Mouse (Mus musculus) stomach, embryonic 16.5 days (tissue): Measurements from ENCODE around the gene Carmil1. TPM values are rescaled to one million over a fixed set of nuclear protein-coding genes. Genes with fewer than 3 reads are reported as not detected.

Source experiments
- ATAC-seq: fragments of 200-750 bp; cut with Nextera tagmentation; 2 replicates; pipeline ENCODE4 v1.8.0; 2017; ENCODE audit warnings: moderate number of reproducible peaks, moderate TSS enrichment; ENCODE audit not compliant: insufficient read depth, low FRiP score
- H3K27ac ChIP-seq: fragments of 300-500 bp; sonication (generic); 2 replicates; pipeline ENCODE4 v1.5.1; 2014; ENCODE audit warnings: low read length
- H3K27me3 ChIP-seq: fragments of 300-500 bp; sonication (generic); 2 replicates; pipeline ENCODE4 v1.6.1; 2014; ENCODE audit warnings: low read length, control low read depth, mixed read lengths; ENCODE audit not compliant: control insufficient read depth, insufficient read depth
- H3K36me3 ChIP-seq: fragments of 300-500 bp; sonication (generic); 2 replicates; pipeline ENCODE4 v1.6.1; 2014; ENCODE audit warnings: low read length; ENCODE audit not compliant: control insufficient read depth, insufficient read depth
- H3K4me1 ChIP-seq: fragments of 300-500 bp; sonication (generic); 2 replicates; pipeline ENCODE4 v1.6.1; 2014; ENCODE audit warnings: low read length, control low read depth, mixed read lengths; ENCODE audit not compliant: control insufficient read depth, insufficient read depth
- H3K4me2 ChIP-seq: fragments of 300-500 bp; sonication (generic); 2 replicates; pipeline ENCODE4 v1.6.1; 2014; ENCODE audit warnings: low read depth, low read length, mixed read lengths
- H3K4me3 ChIP-seq: fragments of 300-500 bp; sonication (generic); replicated peaks from 2 replicates; pipeline ENCODE4 v1.5.1; 2014; ENCODE audit warnings: mild to moderate bottlenecking, low read length
- H3K9ac ChIP-seq: fragments of 300-500 bp; sonication (generic); 2 replicates; pipeline ENCODE4 v1.6.1; 2014; ENCODE audit warnings: low read length
- H3K9me3 ChIP-seq: fragments of 300-500 bp; sonication (generic); replicated peaks from 2 replicates; pipeline ENCODE4 v1.6.1; 2016; ENCODE audit warnings: low read length, control low read depth; ENCODE audit not compliant: control insufficient read depth
- WGBS: fragments of 180-500 bp; shearing (Covaris S2); extraction: QIAGEN DNeasy Blood & Tissue Kit; methylation state at CpG from one replicate; pipeline ENCODE4 v1.1.7; 2014; 5-methylcytosine and 5-hydroxymethylcytosine counted together
- polyA plus RNA-seq: library from polyadenylated mRNA; unstranded; fragments of >200 nt; fragmentation: Nextera tagmentation; extraction: Ambion mirVana; gene quantifications from 2 replicates; pipeline ENCODE4 v1.2.1, GENCODE M21; 2015

The Carmil1 gene
- polyA plus RNA-seq, 1 experiment from 2014 or later: 41.6 TPM

DNA sequence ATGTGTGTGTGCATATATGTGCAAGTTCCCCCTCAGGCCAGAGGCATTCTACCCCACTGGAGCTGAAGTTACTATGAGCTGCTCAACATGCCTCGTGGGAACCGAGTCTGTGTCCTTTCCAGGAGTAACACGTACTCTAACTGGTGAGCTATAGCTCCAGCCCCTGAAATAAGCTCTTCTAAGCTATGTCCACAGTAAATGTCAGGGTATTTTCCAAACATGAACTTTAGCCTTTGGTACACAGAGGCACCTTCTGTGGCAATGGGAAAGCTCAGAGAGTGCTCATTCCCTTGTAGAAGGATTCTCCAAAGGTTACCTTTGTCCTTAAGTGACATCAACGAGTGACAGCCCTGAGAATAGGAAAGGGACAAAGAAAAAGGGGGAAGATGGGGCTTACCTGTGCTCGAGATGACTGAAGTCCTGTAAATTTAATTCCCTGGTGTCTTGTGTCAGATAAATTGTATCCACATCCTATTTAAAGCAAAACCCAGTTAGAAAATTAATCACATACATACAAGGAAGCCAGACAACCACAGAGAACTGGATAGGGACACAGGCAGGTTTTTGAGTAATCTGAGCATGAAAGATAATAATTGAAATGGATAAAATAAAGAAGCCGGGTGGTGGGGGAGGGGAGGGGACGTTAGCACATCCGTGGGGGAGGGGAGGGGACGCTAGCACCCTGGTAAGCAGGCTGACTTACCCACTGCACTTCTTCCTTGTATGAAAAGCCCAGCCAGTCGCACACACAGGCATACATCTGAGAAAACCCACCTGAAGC lies 126.1 kb downstream of the Carmil1 start:
- Histone ChIP-seq H3K9ac (no peak overlapping the region), H3K4me2 (no peak overlapping the region), H3K36me3 (no peaks in the 10 kb centered on the region), H3K9me3 (no peaks in the 10 kb centered on the region), H3K27me3 (no peaks in the 10 kb centered on the region), H3K4me3 (no peak overlapping the region), H3K27ac (no peak overlapping the region), H3K4me1 (no peaks in the 10 kb centered on the region)
- 39% methylated on average over 10 of the region's 10 CpGs for WGBS
- no peak for ATAC-seq

DNA sequence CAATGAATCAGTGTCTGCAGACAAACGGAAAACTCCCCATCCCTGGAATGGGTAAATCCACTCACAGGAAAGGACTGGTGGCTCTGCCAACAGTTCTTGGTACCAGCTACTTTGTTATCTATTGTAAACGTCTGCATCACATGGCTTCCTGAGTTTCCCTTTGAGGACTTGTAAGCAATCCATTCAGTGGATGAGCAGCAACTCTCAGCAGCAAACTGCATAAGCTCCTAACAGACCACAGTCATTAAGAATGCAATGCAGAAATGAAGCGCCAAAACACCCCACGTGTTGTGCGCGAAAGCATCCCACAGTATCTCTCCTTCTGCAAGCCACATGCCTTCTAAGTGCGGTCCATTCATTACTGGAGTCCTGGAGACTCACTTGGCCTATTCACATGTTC lies 128.0 kb downstream of the Carmil1 start:
- Histone ChIP-seq H3K36me3 (no peaks in the 10 kb centered on the region; the same call in 1 of the 2 replicates), H3K27ac (no peak overlapping the region), H3K4me1 (no peaks in the 10 kb centered on the region), H3K4me3 (no peak overlapping the region), H3K9me3 (no peaks in the 10 kb centered on the region), H3K4me2 (no peak overlapping the region), H3K9ac (no peak overlapping the region), H3K27me3 (no peaks in the 10 kb centered on the region)
- WGBS: 73% methylated on average over 7 of the region's 7 CpGs
- no peak for ATAC-seq

DNA sequence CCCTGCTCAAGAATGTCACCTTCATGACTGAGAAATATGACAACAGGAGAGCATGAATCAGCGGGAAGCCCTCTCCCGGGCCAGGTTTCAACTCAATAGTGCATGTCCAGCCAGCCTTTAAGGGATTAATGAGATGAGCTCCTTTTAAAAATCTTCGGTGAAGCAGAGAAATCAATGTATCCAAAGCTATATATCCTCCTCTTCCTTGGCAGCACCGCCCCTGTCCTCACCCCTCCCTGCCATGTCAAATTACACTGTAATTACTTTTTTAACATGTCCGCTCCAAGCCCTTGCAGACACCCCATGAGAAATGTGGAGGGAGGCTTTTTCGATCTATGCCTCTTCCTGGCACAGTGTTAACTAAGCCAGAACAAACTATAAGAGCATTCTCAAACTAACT lies 129.3 kb downstream of the Carmil1 start:
- WGBS: 81% methylated on average over 6 of the region's 6 CpGs
- H3K4me3 ChIP-seq: no peak overlapping the region
- no peak overlapping the region for H3K4me2 ChIP-seq
- no peaks in the 10 kb centered on the region for H3K9me3 ChIP-seq
- no peak overlapping the region for H3K27ac ChIP-seq
- H3K27me3 ChIP-seq: no peaks in the 10 kb centered on the region
- no peaks in the 10 kb centered on the region; the same call in 1 of the 2 replicates for H3K36me3 ChIP-seq
- no peak overlapping the region for H3K9ac ChIP-seq
- ATAC-seq: no peak
- no peaks in the 10 kb centered on the region for H3K4me1 ChIP-seq

DNA sequence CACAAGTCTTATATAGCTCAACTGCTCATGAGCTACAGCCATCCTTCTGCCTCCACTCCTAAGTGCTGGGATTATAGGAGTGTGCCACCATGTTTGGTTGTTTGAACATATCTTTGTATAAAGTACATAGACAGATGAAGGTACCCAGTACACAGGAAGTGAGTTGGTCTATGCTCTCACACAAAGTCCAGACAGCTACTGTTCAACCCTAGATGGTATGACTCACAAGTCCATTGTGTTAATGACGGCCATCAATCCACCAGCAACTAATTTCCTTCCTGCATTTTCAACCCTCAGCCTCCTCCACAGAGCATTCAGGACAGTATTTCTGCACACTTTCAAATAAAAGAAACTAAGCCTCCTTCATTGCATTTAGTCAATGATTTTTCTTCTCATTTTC lies 132.0 kb downstream of the Carmil1 start:
- Histone ChIP-seq H3K27ac (no peak overlapping the region), H3K9me3 (no peaks in the 10 kb centered on the region), H3K27me3 (no peaks in the 10 kb centered on the region), H3K4me3 (no peak overlapping the region), H3K9ac (no peak overlapping the region), H3K4me2 (no peak overlapping the region), H3K36me3 (no peaks in the 10 kb centered on the region; the same call in 1 of the 2 replicates), H3K4me1 (no peaks in the 10 kb centered on the region)
- 68% methylated on average over 1 of the region's 1 CpGs for WGBS
- ATAC-seq: no peak

DNA sequence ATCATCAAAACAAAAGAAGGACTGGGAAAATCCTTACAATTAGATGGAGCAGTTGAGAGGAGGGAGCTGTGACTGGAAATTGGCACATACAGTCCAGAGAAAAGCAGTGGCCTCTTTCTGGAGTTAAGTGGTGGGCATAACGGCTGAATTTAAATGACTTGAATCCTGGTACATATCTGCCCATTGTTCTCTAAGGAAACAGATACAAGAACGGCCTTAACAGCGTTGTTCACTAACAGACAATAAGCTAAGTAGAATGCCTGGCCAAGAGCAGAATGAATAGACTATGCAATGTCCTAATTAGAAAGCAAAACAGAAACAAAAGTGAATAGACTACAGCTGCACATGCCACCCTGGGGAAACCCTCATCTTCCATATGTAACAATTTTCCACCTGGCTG lies 133.6 kb downstream of the Carmil1 start:
- Histone ChIP-seq H3K9me3 (no peaks in the 10 kb centered on the region), H3K4me1 (no peaks in the 10 kb centered on the region), H3K4me2 (no peak overlapping the region), H3K4me3 (no peak overlapping the region), H3K27me3 (no peaks in the 10 kb centered on the region), H3K36me3 (no peaks in the 10 kb centered on the region; the same call in 1 of the 2 replicates), H3K27ac (no peak overlapping the region), H3K9ac (no peak overlapping the region)
- WGBS: 78% methylated on average over 3 of the region's 3 CpGs
- ATAC-seq: no peak

DNA sequence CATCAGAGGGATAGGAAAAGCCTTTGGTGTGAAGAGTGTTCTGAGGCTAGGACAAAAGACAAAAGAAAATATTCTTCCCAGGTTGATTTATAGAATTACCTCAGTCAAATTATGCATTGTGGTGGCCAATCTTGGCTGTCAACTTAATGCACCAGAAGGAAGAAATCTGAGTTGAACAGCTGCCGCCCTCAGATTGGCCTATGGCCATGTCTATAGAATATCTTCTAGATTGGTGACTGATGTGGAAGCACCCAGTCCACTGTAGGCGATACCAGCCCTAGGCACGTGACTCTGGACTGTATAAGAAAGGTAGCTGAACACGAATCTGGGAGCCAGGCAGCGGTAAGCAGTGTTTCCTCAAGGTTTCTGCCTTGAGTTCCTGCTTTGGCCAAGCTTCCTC lies 134.1 kb downstream of the Carmil1 start:
- no peak overlapping the region for H3K27ac ChIP-seq
- 88% methylated on average over 5 of the region's 5 CpGs for WGBS
- ATAC-seq: no peak
- H3K4me3 ChIP-seq: no peak overlapping the region
- no peaks in the 10 kb centered on the region for H3K4me1 ChIP-seq
- H3K4me2 ChIP-seq: no peak overlapping the region
- no peak overlapping the region for H3K9ac ChIP-seq
- no peaks in the 10 kb centered on the region; the same call in 1 of the 2 replicates for H3K36me3 ChIP-seq
- no peaks in the 10 kb centered on the region for H3K27me3 ChIP-seq
- no peaks in the 10 kb centered on the region for H3K9me3 ChIP-seq

DNA sequence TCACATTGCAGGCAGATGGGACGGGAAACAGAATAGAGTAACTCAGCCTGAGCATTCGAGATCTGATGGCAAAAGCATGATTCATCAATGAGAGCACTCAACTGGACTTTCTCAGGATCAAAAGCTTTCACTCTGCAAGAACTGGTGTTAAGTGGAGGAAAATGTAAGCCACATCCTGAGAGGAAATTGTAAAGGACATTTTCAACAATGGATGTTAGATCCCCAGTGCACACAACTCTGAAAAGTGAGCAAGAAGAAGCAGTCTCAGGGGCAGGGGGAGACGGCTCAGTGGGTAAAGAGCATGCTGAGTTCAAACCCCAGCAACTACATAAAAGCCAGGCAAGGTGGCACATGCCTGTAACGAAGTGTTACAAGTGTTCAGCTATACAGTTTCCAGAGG lies 135.7 kb downstream of the Carmil1 start:
- no peak overlapping the region for H3K27ac ChIP-seq
- no peak for ATAC-seq
- no peaks in the 10 kb centered on the region for H3K9me3 ChIP-seq
- H3K36me3 ChIP-seq: no peaks in the 10 kb centered on the region; the same call in 1 of the 2 replicates
- no peak overlapping the region for H3K9ac ChIP-seq
- no peak overlapping the region for H3K4me3 ChIP-seq
- no peak overlapping the region for H3K4me2 ChIP-seq
- no peaks in the 10 kb centered on the region for H3K27me3 ChIP-seq
- WGBS: 65% methylated on average over 4 of the region's 4 CpGs
- H3K4me1 ChIP-seq: no peaks in the 10 kb centered on the region

DNA sequence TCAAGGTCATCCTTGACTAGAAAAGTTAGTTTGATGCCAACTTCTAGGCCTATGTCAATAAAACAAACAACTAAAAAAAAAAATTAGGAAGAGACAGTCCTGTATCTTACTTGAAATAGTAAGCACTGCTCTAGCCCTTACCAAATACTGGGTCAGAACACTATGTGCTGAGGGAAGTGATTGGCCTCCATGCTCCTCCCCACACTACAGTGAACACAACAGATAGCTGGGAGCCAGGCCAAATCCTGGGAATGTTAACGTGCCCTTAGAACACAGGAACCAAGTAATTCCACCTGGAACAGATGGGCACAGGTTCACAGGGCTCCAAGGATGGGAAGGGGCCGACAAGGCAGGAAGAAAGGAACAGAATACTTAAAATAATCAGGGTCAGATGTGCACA lies 136.5 kb downstream of the Carmil1 start:
- no peak overlapping the region for H3K4me3 ChIP-seq
- H3K9me3 ChIP-seq: no peaks in the 10 kb centered on the region
- ATAC-seq: no peak
- H3K4me2 ChIP-seq: no peak overlapping the region
- H3K27ac ChIP-seq: no peak overlapping the region
- no peaks in the 10 kb centered on the region for H3K4me1 ChIP-seq
- no peaks in the 10 kb centered on the region; the same call in 1 of the 2 replicates for H3K36me3 ChIP-seq
- H3K27me3 ChIP-seq: no peaks in the 10 kb centered on the region
- no peak overlapping the region for H3K9ac ChIP-seq
- WGBS: 60% methylated on average over 2 of the region's 2 CpGs

DNA sequence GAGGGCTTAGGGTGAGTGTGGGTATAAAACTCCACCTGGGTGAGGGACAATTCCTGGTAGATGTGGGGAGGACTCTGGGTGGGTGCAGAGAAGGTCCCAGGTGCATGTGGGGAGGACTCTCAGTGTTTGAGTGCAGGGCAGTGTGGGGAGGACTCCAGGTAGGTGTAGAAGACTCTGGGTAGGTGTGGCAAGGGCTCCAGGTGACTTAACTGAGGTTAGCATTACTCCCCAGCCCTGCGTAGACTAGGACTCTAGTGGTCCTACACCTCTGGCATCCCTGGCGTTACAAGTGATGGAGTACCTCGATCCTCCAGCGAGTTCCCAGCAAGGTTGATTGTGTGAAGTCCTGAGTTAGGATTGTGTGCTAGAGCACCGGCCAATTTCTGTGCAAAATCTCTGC lies 143.8 kb downstream of the Carmil1 start:
- H3K4me1 ChIP-seq: peaks cover 16% of the 10 kb centered on the region; the same call in 1 of the 2 replicates
- H3K9ac ChIP-seq: no peak overlapping the region
- no peaks in the 10 kb centered on the region for H3K36me3 ChIP-seq
- H3K27ac ChIP-seq: no peak overlapping the region
- no peaks in the 10 kb centered on the region for H3K27me3 ChIP-seq
- 87% methylated on average over 5 of the region's 5 CpGs for WGBS
- H3K4me2 ChIP-seq: no peak overlapping the region
- no peak for ATAC-seq
- H3K4me3 ChIP-seq: no peak overlapping the region
- H3K9me3 ChIP-seq: no peaks in the 10 kb centered on the region
